Mouse (Mus musculus) retina, postnatal 1 day (tissue): ENCODE measurements around the gene Ube2n.

Source experiments
- DNase-seq: peaks from one replicate; pipeline ENCODE4 v3.0.0-alpha.2; 2012

Gene Ube2n

GRCm38 (mm10) chr10:95561616-95562015, 46.7 kb downstream of the Ube2n start:
- no peak for DNase-seq

- no peak for DNase-seq
Measured at GRCm38 (mm10) chr10:95562395-95562794, 47.5 kb downstream of the Ube2n start.

- DNase-seq: peak; percentile 62
Measured at GRCm38 (mm10) chr10:95562859-95563841, 48.2 kb downstream of the Ube2n start.

- DNase-seq: peak; percentile 95
Measured at GRCm38 (mm10) chr10:95563851-95564845, 49.2 kb downstream of the Ube2n start, which contains the start of gene Nudt4. TSS of gene Nudt4 (minus strand) at chr10:95564146.

- no peak for DNase-seq
Measured at GRCm38 (mm10) chr10:95565156-95565854, 50.4 kb downstream of the Ube2n start.

GRCm38 (mm10) chr10:95566786-95567185, 51.8 kb downstream of the Ube2n start:
- DNase-seq: no peak

GRCm38 (mm10) chr10:95567550-95567949, 52.6 kb downstream of the Ube2n start:
- DNase-seq: no peak

- DNase-seq: no peak
Measured at GRCm38 (mm10) chr10:95568016-95568415, 53.1 kb downstream of the Ube2n start.

GRCm38 (mm10) chr10:95569441-95569840, 54.5 kb downstream of the Ube2n start:
- DNase-seq: no peak

- DNase-seq: no peak
Measured at GRCm38 (mm10) chr10:95574994-95575393, 60.0 kb downstream of the Ube2n start.

- no peak for DNase-seq
Measured at GRCm38 (mm10) chr10:95575839-95576380, 61.0 kb downstream of the Ube2n start.

- DNase-seq: peak; percentile 76
Measured at GRCm38 (mm10) chr10:95576876-95577566, 62.1 kb downstream of the Ube2n start.

- no peak for DNase-seq
Measured at GRCm38 (mm10) chr10:95577567-95577950, 62.6 kb downstream of the Ube2n start.

- DNase-seq: no peak
Measured at GRCm38 (mm10) chr10:95585554-95585953, 70.6 kb downstream of the Ube2n start.

- no peak for DNase-seq
Measured at GRCm38 (mm10) chr10:95587509-95588220, 72.7 kb downstream of the Ube2n start.

- DNase-seq: peak; percentile 30
Measured at GRCm38 (mm10) chr10:95589196-95589595, 74.3 kb downstream of the Ube2n start.

- DNase-seq: no peak
Measured at GRCm38 (mm10) chr10:95590196-95590595, 75.3 kb downstream of the Ube2n start.

- DNase-seq: no peak
Measured at GRCm38 (mm10) chr10:95591257-95591656, 76.3 kb downstream of the Ube2n start.

- no peak for DNase-seq
Measured at GRCm38 (mm10) chr10:95594414-95594813, 79.5 kb downstream of the Ube2n start.
